Mouse (Mus musculus) embryonic facial prominence, embryonic 11.5 days (tissue): Measurements from ENCODE around the gene Kif13a. TPM values are rescaled to one million over a fixed set of nuclear protein-coding genes. Genes with fewer than 3 reads are reported as not detected.

ENCODE experiments used
- ATAC-seq: fragments of 200-750 bp; cut with Nextera tagmentation; replicated peaks from 2 replicates; pipeline ENCODE4 v1.8.0; 2017; ENCODE audit warnings: low read depth; ENCODE audit not compliant: insufficient number of reproducible peaks, low FRiP score, low TSS enrichment
- DNase-seq: peaks from one replicate; pipeline ENCODE4 v3.0.0-alpha.2; 2015; ENCODE audit warnings: low spot score
- H3K27ac ChIP-seq: fragments of 300-500 bp; sonication (generic); replicated peaks from 2 replicates; pipeline ENCODE4 v1.5.1; 2014; ENCODE audit warnings: mild to moderate bottlenecking, low read depth, low read length, control low read depth
- H3K27me3 ChIP-seq: fragments of 300-500 bp; sonication (generic); 2 replicates; pipeline ENCODE4 v1.6.1; 2014; ENCODE audit warnings: mild to moderate bottlenecking, low read length, moderate library complexity, mixed read lengths; ENCODE audit not compliant: control insufficient read depth, insufficient read depth
- H3K36me3 ChIP-seq: fragments of 300-500 bp; sonication (generic); replicated peaks from 2 replicates; pipeline ENCODE4 v1.6.1; 2014; ENCODE audit warnings: low read depth, mild to moderate bottlenecking, low read length, moderate library complexity, mixed read lengths; ENCODE audit not compliant: control insufficient read depth, insufficient read depth
- H3K4me1 ChIP-seq: fragments of 300-500 bp; sonication (generic); 2 replicates; pipeline ENCODE4 v1.6.1; 2014; ENCODE audit warnings: low read length, mixed read lengths; ENCODE audit not compliant: control insufficient read depth, insufficient read depth
- H3K4me2 ChIP-seq: fragments of 300-500 bp; sonication (generic); 2 replicates; pipeline ENCODE4 v1.6.1; 2014; ENCODE audit warnings: low read depth, mild to moderate bottlenecking, control low read depth, low read length, moderate library complexity
- H3K4me3 ChIP-seq: fragments of 300-500 bp; sonication (generic); 2 replicates; pipeline ENCODE4 v1.5.1; 2014; ENCODE audit warnings: low read depth, low read length, control low read depth
- H3K9ac ChIP-seq: fragments of 300-500 bp; sonication (generic); replicated peaks from 2 replicates; pipeline ENCODE4 v1.6.1; 2014; ENCODE audit warnings: mild to moderate bottlenecking, control low read depth, low read length
- H3K9me3 ChIP-seq: fragments of 300-500 bp; sonication (generic); replicated peaks from 2 replicates; pipeline ENCODE4 v1.6.1; 2016; ENCODE audit warnings: mild to moderate bottlenecking, low read length, inconsistent platforms, mixed read lengths; ENCODE audit not compliant: control insufficient read depth
- WGBS: fragments of 180-500 bp; shearing (Covaris S2); extraction: QIAGEN DNeasy Blood & Tissue Kit; methylation state at CpG from one replicate; pipeline ENCODE4 v1.1.7; 2014; 5-methylcytosine and 5-hydroxymethylcytosine counted together
- polyA plus RNA-seq: library from polyadenylated mRNA; unstranded; fragments of >200 nt; fragmentation: Nextera tagmentation; extraction: Ambion mirVana; gene quantifications from 2 replicates; pipeline ENCODE4 v1.2.1, GENCODE M21; 2014

Gene Kif13a
- polyA plus RNA-seq, 1 experiment from 2014 or later, result 19.1 TPM

- Histone ChIP-seq H3K4me1 (no peaks in the 10 kb centered on the region), H3K9me3 (no peaks in the 10 kb centered on the region), H3K27ac (no peak overlapping the region), H3K27me3 (no peaks in the 10 kb centered on the region), H3K4me3 (peak overlapping the region; percentile 100), H3K4me2 (peak overlapping the region; percentile 30), H3K9ac (peak overlapping the region; percentile 40), H3K36me3 (no peaks in the 10 kb centered on the region)
- WGBS, result 35% methylated on average over 5 of the region's 5 CpGs
- peak; percentile 17 for DNase-seq
- no peak for ATAC-seq
These were observed 201.3 kb downstream of the Kif13a start for GRCm38 (mm10) chr13:46728411-46728810.

DNA sequence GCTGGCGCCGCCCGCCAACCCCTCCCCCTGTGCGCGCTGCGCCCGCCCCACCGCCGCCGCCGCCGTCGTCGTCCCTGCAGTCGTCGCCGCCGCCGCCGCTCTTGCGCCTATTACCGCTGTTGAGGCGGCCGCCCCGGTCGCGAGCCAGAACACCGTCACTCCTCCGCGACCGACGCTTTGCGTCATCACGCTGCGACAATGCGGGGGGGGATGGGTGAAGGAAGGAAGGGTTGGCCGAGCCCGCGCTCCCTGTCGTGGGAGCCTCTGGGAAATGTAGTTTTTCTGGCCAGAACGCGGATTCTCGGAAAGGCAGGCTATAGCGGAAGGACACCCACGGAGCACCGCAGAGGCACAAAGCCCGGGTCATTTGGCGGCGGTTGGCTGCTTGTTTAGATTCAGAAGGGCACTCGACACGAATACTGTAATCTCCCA lies 201.8 kb downstream of the Kif13a start, which contains the start of gene Nup153:
TSS of gene Nup153 (minus strand) at position 104 of the 432 bp plus-strand sequence.
- peak within 1 kb of the TSS; percentile 91 for H3K9ac ChIP-seq
- H3K27ac ChIP-seq, result peak within 1 kb of the TSS; percentile 89
- no peaks in the 10 kb centered on the region for H3K4me1 ChIP-seq
- DNase-seq, result peak; percentile 99
- ATAC-seq, result peak; percentile 94
- H3K27me3 ChIP-seq, result no peaks in the 10 kb centered on the region
- H3K9me3 ChIP-seq, result no peaks in the 10 kb centered on the region
- no peaks in the 10 kb centered on the region for H3K36me3 ChIP-seq
- H3K4me2 ChIP-seq, result peak within 1 kb of the TSS; percentile 70
- under 1% methylated on average over 44 of the region's 51 CpGs for WGBS
- peak within 1 kb of the TSS; percentile 100 for H3K4me3 ChIP-seq

DNA sequence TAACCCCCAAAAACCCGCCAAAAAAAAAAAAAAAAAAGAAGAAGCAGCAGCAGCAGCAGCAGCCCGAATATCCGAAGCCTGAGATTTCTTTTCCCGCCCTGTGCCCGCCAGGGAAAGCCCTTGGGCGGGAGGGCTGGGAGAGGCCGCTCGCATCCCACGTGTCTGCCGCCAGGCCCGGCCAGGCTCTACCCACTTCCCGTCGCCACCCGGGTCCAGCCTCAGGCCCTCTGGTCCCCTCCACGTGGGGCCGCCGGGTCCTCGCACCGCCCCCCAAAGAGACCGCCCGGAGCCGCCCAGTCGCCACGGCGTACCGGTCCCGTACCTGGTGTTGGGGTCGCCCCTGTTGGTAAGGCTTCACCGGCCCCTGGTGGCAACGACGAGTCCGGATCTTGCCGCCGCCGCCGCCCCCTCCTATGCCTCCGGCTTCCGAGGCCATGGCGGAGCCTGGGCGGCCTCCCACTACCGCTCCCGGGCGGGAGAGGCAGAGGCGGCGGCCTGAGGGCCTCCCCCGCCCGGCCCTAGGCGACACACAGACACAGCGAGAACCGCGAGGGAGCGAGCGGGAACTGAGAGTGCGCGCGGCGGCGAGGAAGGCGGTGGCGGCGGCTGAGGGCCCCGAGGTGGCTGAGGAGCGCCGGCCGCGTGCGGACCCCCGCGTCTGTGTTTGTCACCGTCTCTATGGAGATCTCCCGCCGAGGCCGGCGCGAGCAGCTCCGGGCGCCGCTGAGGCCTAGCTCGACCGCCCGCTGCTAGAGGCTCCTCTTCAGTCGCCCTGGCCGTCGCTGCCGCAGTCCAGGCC lies 202.4 kb downstream of the Kif13a start:
- peak overlapping the region; percentile 89 for H3K27ac ChIP-seq
- H3K4me2 ChIP-seq, result peak overlapping the region; percentile 70
- peak overlapping the region; percentile 100 for H3K4me3 ChIP-seq
- no peaks in the 10 kb centered on the region for H3K27me3 ChIP-seq
- peak overlapping the region; percentile 91 for H3K9ac ChIP-seq
- peak; percentile 89 for ATAC-seq
- H3K4me1 ChIP-seq, result no peaks in the 10 kb centered on the region
- no peaks in the 10 kb centered on the region for H3K36me3 ChIP-seq
- 1% methylated on average over 74 of the region's 85 CpGs for WGBS
- peak; percentile 65 for DNase-seq
- H3K9me3 ChIP-seq, result no peaks in the 10 kb centered on the region

DNA sequence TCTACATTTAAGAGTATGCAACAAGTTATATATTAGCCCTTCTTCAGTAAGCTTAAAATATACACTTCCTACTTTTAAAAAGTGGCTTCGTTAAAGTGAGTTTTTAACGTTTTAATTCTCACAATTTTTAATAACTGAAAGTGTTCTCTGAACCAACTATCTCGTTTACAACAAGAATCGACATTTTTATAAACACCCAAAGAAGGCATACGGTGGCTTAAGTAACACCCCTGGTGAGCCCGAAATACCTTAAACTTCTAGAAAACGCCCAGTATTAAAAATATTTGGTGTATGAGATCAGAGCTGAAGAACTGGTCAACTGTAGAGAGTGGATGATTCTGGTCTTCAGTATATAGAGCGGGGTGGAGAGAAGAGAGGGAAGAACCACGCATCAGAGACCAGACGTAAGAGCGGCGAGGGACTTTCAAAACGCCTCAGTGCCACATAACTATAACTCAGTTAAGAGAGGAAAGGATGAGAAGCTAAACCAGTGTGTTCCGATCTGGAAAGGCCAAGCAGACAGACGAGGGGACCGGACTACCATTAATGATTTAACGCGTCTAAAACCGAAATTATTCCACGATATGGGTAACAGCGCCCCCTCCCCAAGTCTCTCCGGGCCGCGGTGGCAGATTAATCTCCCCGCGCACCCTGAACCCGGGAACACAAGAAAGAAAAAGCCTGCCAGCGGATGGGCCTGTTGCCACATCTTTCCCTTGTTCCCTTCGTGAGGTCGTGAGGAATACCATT lies 203.2 kb downstream of the Kif13a start:
- H3K27me3 ChIP-seq, result no peaks in the 10 kb centered on the region
- H3K4me3 ChIP-seq, result peak overlapping the region; percentile 100
- WGBS, result under 1% methylated on average over 30 of the region's 30 CpGs
- H3K36me3 ChIP-seq, result no peaks in the 10 kb centered on the region
- no peak for ATAC-seq
- H3K4me1 ChIP-seq, result no peaks in the 10 kb centered on the region
- DNase-seq, result peak; percentile 45
- H3K27ac ChIP-seq, result peak overlapping the region; percentile 89
- H3K9me3 ChIP-seq, result no peaks in the 10 kb centered on the region
- H3K4me2 ChIP-seq, result peak overlapping the region; percentile 70
- H3K9ac ChIP-seq, result peak overlapping the region; percentile 91

- ATAC-seq (no peak), DNase-seq (no peak)
- no peaks in the 10 kb centered on the region for H3K4me1 ChIP-seq
- H3K9ac ChIP-seq, result no peak overlapping the region
- no peaks in the 10 kb centered on the region for H3K36me3 ChIP-seq
- 0 out of 2 replicates have a peak overlapping the region, but pooled peaks have one; percentile 11 for H3K4me2 ChIP-seq
- no peak overlapping the region for H3K4me3 ChIP-seq
- WGBS, result 23% methylated on average over 2 of the region's 2 CpGs
- H3K27ac ChIP-seq, result no peak overlapping the region
- H3K9me3 ChIP-seq, result no peaks in the 10 kb centered on the region
- H3K27me3 ChIP-seq, result no peaks in the 10 kb centered on the region
These were observed 204.4 kb downstream of the Kif13a start for GRCm38 (mm10) chr13:46725227-46725626.

- H3K4me2 ChIP-seq, result no peak overlapping the region
- no peak overlapping the region for H3K27ac ChIP-seq
- H3K36me3 ChIP-seq, result no peaks in the 10 kb centered on the region
- ATAC-seq, result no peak
- H3K27me3 ChIP-seq, result no peaks in the 10 kb centered on the region
- H3K4me1 ChIP-seq, result no peaks in the 10 kb centered on the region
- H3K4me3 ChIP-seq, result no peak overlapping the region
- H3K9ac ChIP-seq, result no peak overlapping the region
- DNase-seq, result no peak
- H3K9me3 ChIP-seq, result no peaks in the 10 kb centered on the region
These were observed 205.3 kb downstream of the Kif13a start for GRCm38 (mm10) chr13:46724371-46724770.

- no peaks in the 10 kb centered on the region for H3K9me3 ChIP-seq
- H3K4me2 ChIP-seq, result no peak overlapping the region
- H3K27ac ChIP-seq, result no peak overlapping the region
- no peak overlapping the region for H3K9ac ChIP-seq
- no peaks in the 10 kb centered on the region; the same call in 1 of the 2 replicates for H3K36me3 ChIP-seq
- no peak for DNase-seq
- no peak overlapping the region for H3K4me3 ChIP-seq
- ATAC-seq, result no peak
- H3K27me3 ChIP-seq, result no peaks in the 10 kb centered on the region
- H3K4me1 ChIP-seq, result no peaks in the 10 kb centered on the region
These were observed 208.7 kb downstream of the Kif13a start for GRCm38 (mm10) chr13:46721009-46721408.
